Mouse (Mus musculus) lung, embryonic 16.5 days (tissue): ENCODE measurements at regions not wholly inside any gene's neighbourhood (a gene's known extent, or its start where the extent isn't known, plus 50 kb on each side); places are given as distances from the start of the nearest gene placed in this dataset. TPM values are rescaled to one million over a fixed set of nuclear protein-coding genes. Genes with fewer than 3 reads are reported as not detected.

Experiments
- ATAC-seq: fragments of 200-750 bp; cut with Nextera tagmentation; 2 replicates; pipeline ENCODE4 v1.8.0; 2017; ENCODE audit warnings: low read depth, mild to moderate bottlenecking, moderate library complexity
- H3K27ac ChIP-seq: fragments of 300-500 bp; sonication (generic); 2 replicates; pipeline ENCODE4 v1.5.1; 2014; ENCODE audit warnings: mild to moderate bottlenecking, control low read depth, low read length
- H3K27me3 ChIP-seq: fragments of 300-500 bp; sonication (generic); 2 replicates; pipeline ENCODE4 v1.6.1; 2014; ENCODE audit warnings: low read depth, low read length, mixed read lengths; ENCODE audit not compliant: control insufficient read depth, insufficient read depth
- H3K36me3 ChIP-seq: fragments of 300-500 bp; sonication (generic); 2 replicates; pipeline ENCODE4 v1.6.1; 2014; ENCODE audit warnings: low read length; ENCODE audit not compliant: control insufficient read depth, insufficient read depth
- H3K4me1 ChIP-seq: fragments of 300-500 bp; sonication (generic); replicated peaks from 2 replicates; pipeline ENCODE4 v1.6.1; 2014; ENCODE audit warnings: low read length, mixed read lengths; ENCODE audit not compliant: control insufficient read depth, insufficient read depth
- H3K4me2 ChIP-seq: fragments of 300-500 bp; sonication (generic); 2 replicates; pipeline ENCODE4 v1.6.1; 2014; ENCODE audit warnings: low read depth, low read length, control low read depth
- H3K4me3 ChIP-seq: fragments of 300-500 bp; sonication (generic); 2 replicates; pipeline ENCODE4 v1.5.1; 2014; ENCODE audit warnings: mild to moderate bottlenecking, low read length, control low read depth
- H3K9ac ChIP-seq: fragments of 300-500 bp; sonication (generic); 2 replicates; pipeline ENCODE4 v1.6.1; 2014; ENCODE audit warnings: low read length, control low read depth
- H3K9me3 ChIP-seq: fragments of 300-500 bp; sonication (generic); 2 replicates; pipeline ENCODE4 v1.6.1; 2016; ENCODE audit warnings: low read length; ENCODE audit not compliant: control insufficient read depth
- WGBS: fragments of 180-500 bp; shearing (Covaris S2); extraction: QIAGEN DNeasy Blood & Tissue Kit; methylation state at CpG from one replicate; pipeline ENCODE4 v1.1.7; 2014; 5-methylcytosine and 5-hydroxymethylcytosine counted together
- microRNA counts: library from miRNA; unstranded; fragments of <30 nt; microRNA quantifications from one replicate; lab custom pipeline; 2016
- microRNA-seq: library from miRNA; unstranded; fragments of <30 nt; microRNA quantifications from one replicate; pipeline ENCODE4, GENCODE M21; 2016

DNA sequence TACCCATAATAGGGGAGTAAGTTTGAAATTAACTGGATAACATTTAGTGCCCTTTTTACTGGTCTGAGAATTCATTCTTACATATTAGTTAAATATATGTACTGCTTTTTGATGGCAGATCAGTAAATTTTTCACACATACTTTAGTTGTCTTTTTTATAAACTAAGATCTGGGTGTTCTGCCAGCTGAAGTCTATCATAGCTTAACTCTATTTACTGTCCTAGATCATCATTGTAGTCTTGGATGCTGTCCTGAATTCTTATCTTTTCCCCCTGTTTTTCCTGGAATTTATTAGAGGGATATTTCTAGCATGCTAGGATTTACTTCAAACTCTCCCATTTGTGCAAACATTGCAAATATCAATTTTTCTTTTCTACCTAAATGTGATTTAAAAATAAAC lies 74.3 kb upstream of the Tll1 start:
- no peaks in the 10 kb centered on the region for H3K27me3 ChIP-seq
- no peaks in the 10 kb centered on the region for H3K9me3 ChIP-seq
- H3K36me3 ChIP-seq: no peaks in the 10 kb centered on the region
- H3K4me2 ChIP-seq: no peak overlapping the region
- no peak overlapping the region for H3K27ac ChIP-seq
- H3K4me1 ChIP-seq: no peaks in the 10 kb centered on the region
- no peak overlapping the region for H3K9ac ChIP-seq
- H3K4me3 ChIP-seq: no peak overlapping the region
- 0 out of 2 replicates have a peak, but pooled peaks have one; percentile 34 for ATAC-seq

GRCm38 (mm10) chr8:64276058-64276457 lies 70.0 kb upstream of the Tll1 start:
- 46% methylated on average over 6 of the region's 6 CpGs for WGBS
- Histone ChIP-seq H3K4me2 (no peak overlapping the region), H3K9ac (no peak overlapping the region), H3K9me3 (no peaks in the 10 kb centered on the region), H3K4me1 (no peaks in the 10 kb centered on the region), H3K36me3 (no peaks in the 10 kb centered on the region), H3K4me3 (no peak overlapping the region), H3K27me3 (no peaks in the 10 kb centered on the region), H3K27ac (no peak overlapping the region)
- no peak for ATAC-seq

DNA sequence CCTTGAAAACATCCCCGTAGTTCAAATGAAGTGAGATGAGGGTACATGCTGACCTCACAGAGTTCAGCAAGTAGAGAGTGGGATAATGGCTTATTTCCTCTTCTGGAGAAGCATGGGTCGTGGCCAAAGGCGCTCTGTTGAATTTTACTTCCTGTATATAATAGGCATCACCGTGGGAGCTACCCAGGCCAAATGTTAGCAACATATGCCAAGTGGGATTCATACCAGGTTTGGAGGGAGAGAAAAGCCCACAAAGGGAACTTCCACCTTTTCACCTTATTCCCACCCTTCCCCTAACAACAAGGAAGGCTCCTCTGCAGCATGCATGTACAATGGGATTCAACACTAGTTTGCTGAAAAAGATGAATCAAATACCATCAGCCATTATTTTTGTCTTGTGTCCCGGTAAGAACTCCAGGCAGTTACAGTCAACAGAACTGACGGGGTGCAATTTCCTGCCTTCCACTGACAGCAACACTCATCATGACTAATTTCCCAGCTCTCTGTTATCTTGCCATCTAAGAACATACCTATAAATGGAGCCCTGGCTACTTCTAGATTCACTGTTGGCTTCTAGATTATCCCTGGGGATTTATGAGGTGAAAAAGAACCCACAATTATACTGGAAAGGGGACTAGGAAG lies 59.4 kb upstream of the Tll1 start:
- no peaks in the 10 kb centered on the region for H3K27me3 ChIP-seq
- H3K4me2 ChIP-seq: no peak overlapping the region
- no peaks in the 10 kb centered on the region for H3K36me3 ChIP-seq
- H3K4me3 ChIP-seq: no peak overlapping the region
- peak; percentile 56 for ATAC-seq
- H3K4me1 ChIP-seq: no peaks in the 10 kb centered on the region
- H3K9ac ChIP-seq: no peak overlapping the region
- peak overlapping the region; percentile 33 for H3K27ac ChIP-seq
- WGBS: 44% methylated on average over 6 of the region's 6 CpGs
- no peaks in the 10 kb centered on the region for H3K9me3 ChIP-seq

MicroRNAs encoded in the stretch of these regions (microRNA counts, 519-probe panel; counts per million panel counts)
- 1,561 counts per million, percentile 22 among the panel's probes with 10 or more counts for microRNA mmu-miR-710 (lab: Ali Mortazavi, UCI)

Small RNA genes lying in the stretch of these regions (microRNA-seq; reads per million reads assigned to microRNA genes)
- not detected for gene Mir710
